Mouse (Mus musculus): Measurements from ENCODE around the gene Mkln1. TPM values are rescaled to one million over a fixed set of nuclear protein-coding genes. Genes with fewer than 3 reads are reported as not detected.

Mkln1 gene
- polyA plus RNA-seq, 1 experiment from 2014 or later: 148 TPM

GRCm38 (mm10) chr6:31517681-31518337 is 119.3 kb downstream of the Mkln1 start:
- Histone ChIP-seq H3K36me3 (ENCODE audit: control insufficient read depth, insufficient read depth, low read length) (no peaks in the 10 kb centered on the region), H3K4me2 (ENCODE audit: low read depth, low read length) (no peak overlapping the region), H3K9ac (replicated peaks; ENCODE audit: low read depth, low read length) (no peak overlapping the region), H3K27ac (ENCODE audit: low read depth, low read length) (no peak overlapping the region), H3K27me3 (ENCODE audit: control insufficient read depth, insufficient read depth, low read length) (no peaks in the 10 kb centered on the region), H3K4me3 (ENCODE audit: low read depth, low read length) (no peak overlapping the region), H3K4me1 (ENCODE audit: control insufficient read depth, insufficient read depth, low read length) (no peaks in the 10 kb centered on the region), H3K9me3 (ENCODE audit: control insufficient read depth, low read length) (no peaks in the 10 kb centered on the region)
- ATAC-seq (ENCODE audit: low read depth): no peak
- 69% methylated on average over 9 of the region's 9 CpGs for WGBS

GRCm38 (mm10) chr6:31518338-31518698 is 119.8 kb downstream of the Mkln1 start:
- Histone ChIP-seq H3K4me1 (ENCODE audit: control insufficient read depth, insufficient read depth, low read length) (no peaks in the 10 kb centered on the region), H3K9ac (replicated peaks; ENCODE audit: low read depth, low read length) (no peak overlapping the region), H3K9me3 (ENCODE audit: control insufficient read depth, low read length) (no peaks in the 10 kb centered on the region), H3K4me3 (ENCODE audit: low read depth, low read length) (no peak overlapping the region), H3K27ac (ENCODE audit: low read depth, low read length) (no peak overlapping the region), H3K27me3 (ENCODE audit: control insufficient read depth, insufficient read depth, low read length) (no peaks in the 10 kb centered on the region), H3K36me3 (ENCODE audit: control insufficient read depth, insufficient read depth, low read length) (no peaks in the 10 kb centered on the region), H3K4me2 (ENCODE audit: low read depth, low read length) (no peak overlapping the region)
- WGBS: 79% methylated on average over 2 of the region's 2 CpGs
- ATAC-seq (ENCODE audit: low read depth): no peak

GRCm38 (mm10) chr6:31519001-31519471 is 120.5 kb downstream of the Mkln1 start:
- 79% methylated on average over 8 of the region's 8 CpGs for WGBS
- Histone ChIP-seq H3K9ac (replicated peaks; ENCODE audit: low read depth, low read length) (no peak overlapping the region), H3K27me3 (ENCODE audit: control insufficient read depth, insufficient read depth, low read length) (no peaks in the 10 kb centered on the region), H3K36me3 (ENCODE audit: control insufficient read depth, insufficient read depth, low read length) (no peaks in the 10 kb centered on the region), H3K4me1 (ENCODE audit: control insufficient read depth, insufficient read depth, low read length) (no peaks in the 10 kb centered on the region), H3K9me3 (ENCODE audit: control insufficient read depth, low read length) (no peaks in the 10 kb centered on the region), H3K4me3 (ENCODE audit: low read depth, low read length) (no peak overlapping the region), H3K4me2 (ENCODE audit: low read depth, low read length) (no peak overlapping the region), H3K27ac (ENCODE audit: low read depth, low read length) (no peak overlapping the region)
- ATAC-seq (ENCODE audit: low read depth): peak; percentile 36; the same call in 1 of the 2 replicates

- H3K27me3 ChIP-seq (ENCODE audit: control insufficient read depth, insufficient read depth, low read length): no peaks in the 10 kb centered on the region
- ATAC-seq (ENCODE audit: low read depth): no peak
- H3K9me3 ChIP-seq (ENCODE audit: control insufficient read depth, low read length): no peaks in the 10 kb centered on the region
- no peak overlapping the region for H3K9ac ChIP-seq (replicated peaks; ENCODE audit: low read depth, low read length)
- H3K4me1 ChIP-seq (ENCODE audit: control insufficient read depth, insufficient read depth, low read length): no peaks in the 10 kb centered on the region
- no peak overlapping the region for H3K4me3 ChIP-seq (ENCODE audit: low read depth, low read length)
- H3K36me3 ChIP-seq (ENCODE audit: control insufficient read depth, insufficient read depth, low read length): peaks cover 5% of the 10 kb centered on the region
- no peak overlapping the region for H3K27ac ChIP-seq (ENCODE audit: low read depth, low read length)
- no peak overlapping the region for H3K4me2 ChIP-seq (ENCODE audit: low read depth, low read length)
- 60% methylated on average over 7 of the region's 7 CpGs for WGBS
Observed at GRCm38 (mm10) chr6:31520486-31521215, 122.1 kb downstream of the Mkln1 start.

GRCm38 (mm10) chr6:31521491-31522355 is 123.2 kb downstream of the Mkln1 start:
- H3K4me3 ChIP-seq (ENCODE audit: low read depth, low read length): no peak overlapping the region
- ATAC-seq (ENCODE audit: low read depth): no peak
- 82% methylated on average over 8 of the region's 8 CpGs for WGBS
- H3K4me2 ChIP-seq (ENCODE audit: low read depth, low read length): no peak overlapping the region
- no peaks in the 10 kb centered on the region for H3K4me1 ChIP-seq (ENCODE audit: control insufficient read depth, insufficient read depth, low read length)
- no peaks in the 10 kb centered on the region for H3K27me3 ChIP-seq (ENCODE audit: control insufficient read depth, insufficient read depth, low read length)
- peaks cover 5% of the 10 kb centered on the region for H3K36me3 ChIP-seq (ENCODE audit: control insufficient read depth, insufficient read depth, low read length)
- no peak overlapping the region; the same call in 1 of the 2 replicates for H3K27ac ChIP-seq (ENCODE audit: low read depth, low read length)
- H3K9me3 ChIP-seq (ENCODE audit: control insufficient read depth, low read length): no peaks in the 10 kb centered on the region
- H3K9ac ChIP-seq (replicated peaks; ENCODE audit: low read depth, low read length): no peak overlapping the region

GRCm38 (mm10) chr6:31522478-31522877 is 123.9 kb downstream of the Mkln1 start:
- no peak for ATAC-seq (ENCODE audit: low read depth)
- H3K36me3 ChIP-seq (ENCODE audit: control insufficient read depth, insufficient read depth, low read length): peaks cover 5% of the 10 kb centered on the region
- WGBS: 90% methylated on average over 4 of the region's 4 CpGs
- H3K27me3 ChIP-seq (ENCODE audit: control insufficient read depth, insufficient read depth, low read length): no peaks in the 10 kb centered on the region
- no peak overlapping the region for H3K27ac ChIP-seq (ENCODE audit: low read depth, low read length)
- no peak overlapping the region for H3K4me2 ChIP-seq (ENCODE audit: low read depth, low read length)
- H3K4me3 ChIP-seq (ENCODE audit: low read depth, low read length): no peak overlapping the region
- H3K9me3 ChIP-seq (ENCODE audit: control insufficient read depth, low read length): no peaks in the 10 kb centered on the region
- H3K9ac ChIP-seq (replicated peaks; ENCODE audit: low read depth, low read length): no peak overlapping the region
- no peaks in the 10 kb centered on the region for H3K4me1 ChIP-seq (ENCODE audit: control insufficient read depth, insufficient read depth, low read length)

GRCm38 (mm10) chr6:31523039-31523438 is 124.5 kb downstream of the Mkln1 start:
- ATAC-seq (ENCODE audit: low read depth): no peak
- Histone ChIP-seq H3K36me3 (ENCODE audit: control insufficient read depth, insufficient read depth, low read length) (peaks cover 5% of the 10 kb centered on the region), H3K27me3 (ENCODE audit: control insufficient read depth, insufficient read depth, low read length) (no peaks in the 10 kb centered on the region), H3K9me3 (ENCODE audit: control insufficient read depth, low read length) (no peaks in the 10 kb centered on the region), H3K9ac (replicated peaks; ENCODE audit: low read depth, low read length) (no peak overlapping the region), H3K4me1 (ENCODE audit: control insufficient read depth, insufficient read depth, low read length) (no peaks in the 10 kb centered on the region), H3K4me3 (ENCODE audit: low read depth, low read length) (no peak overlapping the region), H3K4me2 (ENCODE audit: low read depth, low read length) (no peak overlapping the region), H3K27ac (ENCODE audit: low read depth, low read length) (no peak overlapping the region)
- WGBS: 56% methylated on average over 5 of the region's 5 CpGs

GRCm38 (mm10) chr6:31523657-31524056 is 125.1 kb downstream of the Mkln1 start:
- no peaks in the 10 kb centered on the region for H3K9me3 ChIP-seq (ENCODE audit: control insufficient read depth, low read length)
- peaks cover 5% of the 10 kb centered on the region for H3K36me3 ChIP-seq (ENCODE audit: control insufficient read depth, insufficient read depth, low read length)
- H3K27ac ChIP-seq (ENCODE audit: low read depth, low read length): no peak overlapping the region
- no peaks in the 10 kb centered on the region for H3K27me3 ChIP-seq (ENCODE audit: control insufficient read depth, insufficient read depth, low read length)
- ATAC-seq (ENCODE audit: low read depth): no peak
- 88% methylated on average over 4 of the region's 4 CpGs for WGBS
- H3K4me1 ChIP-seq (ENCODE audit: control insufficient read depth, insufficient read depth, low read length): no peaks in the 10 kb centered on the region
- H3K9ac ChIP-seq (replicated peaks; ENCODE audit: low read depth, low read length): no peak overlapping the region
- no peak overlapping the region for H3K4me3 ChIP-seq (ENCODE audit: low read depth, low read length)
- H3K4me2 ChIP-seq (ENCODE audit: low read depth, low read length): no peak overlapping the region

Measured in neural tube, embryonic 14.5 days (tissue).